Mouse (Mus musculus) embryonic facial prominence, embryonic 12.5 days (tissue): Measurements from ENCODE around the gene Cap1. TPM values are rescaled to one million over a fixed set of nuclear protein-coding genes. Genes with fewer than 3 reads are reported as not detected.

ENCODE experiments used
- ATAC-seq: fragments of 200-750 bp; cut with Nextera tagmentation; 2 replicates; pipeline ENCODE4 v1.8.0; 2017; ENCODE audit not compliant: insufficient number of reproducible peaks, insufficient read depth, low FRiP score, low TSS enrichment
- H3K27ac ChIP-seq: fragments of 300-500 bp; sonication (generic); 2 replicates; pipeline ENCODE4 v1.5.1; 2016; ENCODE audit warnings: mild to moderate bottlenecking
- H3K27me3 ChIP-seq: fragments of 300-500 bp; sonication (generic); 2 replicates; pipeline ENCODE4 v1.6.1; 2016; ENCODE audit warnings: mild to moderate bottlenecking, moderate library complexity
- H3K36me3 ChIP-seq: fragments of 300-500 bp; sonication (generic); 2 replicates; pipeline ENCODE4 v1.6.1; 2016; ENCODE audit warnings: mild to moderate bottlenecking
- H3K4me1 ChIP-seq: fragments of 300-500 bp; sonication (generic); 2 replicates; pipeline ENCODE4 v1.6.1; 2016
- H3K4me2 ChIP-seq: fragments of 300-500 bp; sonication (generic); replicated peaks from 2 replicates; pipeline ENCODE4 v1.6.1; 2016; ENCODE audit warnings: mild to moderate bottlenecking, moderate library complexity
- H3K4me3 ChIP-seq: fragments of 300-500 bp; sonication (generic); 2 replicates; pipeline ENCODE4 v1.5.1; 2016; ENCODE audit warnings: mild to moderate bottlenecking
- H3K9ac ChIP-seq: fragments of 300-500 bp; sonication (generic); 2 replicates; pipeline ENCODE4 v1.6.1; 2016; ENCODE audit warnings: mild to moderate bottlenecking, moderate library complexity
- H3K9me3 ChIP-seq: fragments of 300-500 bp; sonication (generic); 2 replicates; pipeline ENCODE4 v1.6.1; 2016; ENCODE audit warnings: mild to moderate bottlenecking, moderate library complexity
- WGBS: fragments of 180-500 bp; shearing (Covaris S2); methylation state at CpG from one replicate; pipeline ENCODE4 v1.1.7; 2016; 5-methylcytosine and 5-hydroxymethylcytosine counted together
- polyA plus RNA-seq: library from polyadenylated mRNA; unstranded; fragments of >200 nt; fragmentation: Nextera tagmentation; extraction: Ambion mirVana; gene quantifications from 2 replicates; pipeline ENCODE4 v1.2.1, GENCODE M21; 2016

Gene Cap1
- 51.0 and 52.3 TPM in 2 replicates for polyA plus RNA-seq

- H3K36me3 ChIP-seq, result no peaks in the 10 kb centered on the region
- no peaks in the 10 kb centered on the region for H3K27me3 ChIP-seq
- H3K9me3 ChIP-seq, result no peaks in the 10 kb centered on the region
- peak within 1 kb of the TSS; percentile 98 for H3K27ac ChIP-seq
- peak within 1 kb of the TSS; percentile 69 for H3K9ac ChIP-seq
- H3K4me1 ChIP-seq, result peaks cover 17% of the 10 kb centered on the region
- peak; percentile 97 for ATAC-seq
- under 1% methylated on average over 49 of the region's 49 CpGs for WGBS
- H3K4me3 ChIP-seq, result peak within 1 kb of the TSS; percentile 71
- peak within 1 kb of the TSS; percentile 70 for H3K4me2 ChIP-seq
These were observed at the start of gene Cap1 for GRCm38 (mm10) chr4:122885768-122886578. Gene Cap1, minus strand, starts transcription at chr4:122886056.

- H3K27me3 ChIP-seq, result no peaks in the 10 kb centered on the region
- H3K4me1 ChIP-seq, result no peaks in the 10 kb centered on the region
- no peaks in the 10 kb centered on the region for H3K9me3 ChIP-seq
- H3K36me3 ChIP-seq, result no peaks in the 10 kb centered on the region
- no peak overlapping the region for H3K4me3 ChIP-seq
- H3K9ac ChIP-seq, result no peak overlapping the region
- no peak overlapping the region for H3K4me2 ChIP-seq
- 43% methylated on average over 3 of the region's 3 CpGs for WGBS
- no peak for ATAC-seq
- H3K27ac ChIP-seq, result no peak overlapping the region
These were observed 48.0 kb upstream of the Cap1 start for GRCm38 (mm10) chr4:122933857-122934256.

- H3K9ac ChIP-seq, result no peak overlapping the region
- H3K4me1 ChIP-seq, result no peaks in the 10 kb centered on the region
- H3K27me3 ChIP-seq, result no peaks in the 10 kb centered on the region
- H3K27ac ChIP-seq, result no peak overlapping the region
- H3K36me3 ChIP-seq, result no peaks in the 10 kb centered on the region
- 72% methylated on average over 3 of the region's 3 CpGs for WGBS
- no peak overlapping the region for H3K4me3 ChIP-seq
- no peak overlapping the region for H3K4me2 ChIP-seq
- no peak for ATAC-seq
- no peaks in the 10 kb centered on the region for H3K9me3 ChIP-seq
These were observed 47.3 kb upstream of the Cap1 start for GRCm38 (mm10) chr4:122933051-122933591.

GRCm38 (mm10) chr4:122932239-122932978, 46.6 kb upstream of the Cap1 start:
- no peak overlapping the region for H3K4me2 ChIP-seq
- H3K9ac ChIP-seq, result no peak overlapping the region
- ATAC-seq, result no peak
- no peaks in the 10 kb centered on the region for H3K36me3 ChIP-seq
- no peaks in the 10 kb centered on the region for H3K27me3 ChIP-seq
- H3K4me3 ChIP-seq, result no peak overlapping the region
- no peaks in the 10 kb centered on the region for H3K4me1 ChIP-seq
- no peaks in the 10 kb centered on the region for H3K9me3 ChIP-seq
- 71% methylated on average over 8 of the region's 8 CpGs for WGBS
- no peak overlapping the region for H3K27ac ChIP-seq

GRCm38 (mm10) chr4:122930939-122931590, 45.2 kb upstream of the Cap1 start:
- no peak overlapping the region for H3K27ac ChIP-seq
- H3K27me3 ChIP-seq, result no peaks in the 10 kb centered on the region
- H3K9ac ChIP-seq, result no peak overlapping the region
- no peaks in the 10 kb centered on the region for H3K36me3 ChIP-seq
- no peak overlapping the region for H3K4me2 ChIP-seq
- 75% methylated on average over 2 of the region's 2 CpGs for WGBS
- no peak for ATAC-seq
- H3K9me3 ChIP-seq, result no peaks in the 10 kb centered on the region
- no peak overlapping the region for H3K4me3 ChIP-seq
- H3K4me1 ChIP-seq, result no peaks in the 10 kb centered on the region

GRCm38 (mm10) chr4:122923392-122924344, 37.8 kb upstream of the Cap1 start:
- no peaks in the 10 kb centered on the region for H3K27me3 ChIP-seq
- no peak overlapping the region for H3K4me3 ChIP-seq
- H3K9ac ChIP-seq, result no peak overlapping the region
- no peak overlapping the region for H3K4me2 ChIP-seq
- 84% methylated on average over 15 of the region's 15 CpGs for WGBS
- no peak for ATAC-seq
- H3K9me3 ChIP-seq, result no peaks in the 10 kb centered on the region
- H3K27ac ChIP-seq, result no peak overlapping the region
- no peaks in the 10 kb centered on the region for H3K4me1 ChIP-seq
- H3K36me3 ChIP-seq, result no peaks in the 10 kb centered on the region

- no peak overlapping the region for H3K9ac ChIP-seq
- H3K27ac ChIP-seq, result no peak overlapping the region
- H3K27me3 ChIP-seq, result no peaks in the 10 kb centered on the region
- WGBS, result 9% methylated on average over 1 of the region's 1 CpGs
- no peak for ATAC-seq
- H3K9me3 ChIP-seq, result no peaks in the 10 kb centered on the region
- H3K4me3 ChIP-seq, result no peak overlapping the region
- no peaks in the 10 kb centered on the region for H3K36me3 ChIP-seq
- H3K4me2 ChIP-seq, result no peak overlapping the region
- H3K4me1 ChIP-seq, result no peaks in the 10 kb centered on the region
These were observed 37.0 kb upstream of the Cap1 start for GRCm38 (mm10) chr4:122922841-122923240.

- H3K27ac ChIP-seq, result no peak overlapping the region
- H3K27me3 ChIP-seq, result no peaks in the 10 kb centered on the region
- 86% methylated on average over 4 of the region's 4 CpGs for WGBS
- peaks cover 6% of the 10 kb centered on the region; the same call in 1 of the 2 replicates for H3K9me3 ChIP-seq
- H3K4me2 ChIP-seq, result no peak overlapping the region
- no peak overlapping the region for H3K9ac ChIP-seq
- no peak for ATAC-seq
- no peaks in the 10 kb centered on the region for H3K4me1 ChIP-seq
- no peaks in the 10 kb centered on the region for H3K36me3 ChIP-seq
- no peak overlapping the region for H3K4me3 ChIP-seq
These were observed 30.1 kb upstream of the Cap1 start for GRCm38 (mm10) chr4:122915985-122916384.

- H3K36me3 ChIP-seq, result no peaks in the 10 kb centered on the region
- H3K9ac ChIP-seq, result no peak overlapping the region
- no peaks in the 10 kb centered on the region for H3K27me3 ChIP-seq
- H3K4me3 ChIP-seq, result no peak overlapping the region
- no peak for ATAC-seq
- H3K27ac ChIP-seq, result no peak overlapping the region
- 81% methylated on average over 7 of the region's 7 CpGs for WGBS
- no peak overlapping the region for H3K4me2 ChIP-seq
- no peaks in the 10 kb centered on the region for H3K4me1 ChIP-seq
- peaks cover 6% of the 10 kb centered on the region; the same call in 1 of the 2 replicates for H3K9me3 ChIP-seq
These were observed 28.3 kb upstream of the Cap1 start for GRCm38 (mm10) chr4:122914186-122914585.

GRCm38 (mm10) chr4:122912613-122913012, 26.8 kb upstream of the Cap1 start:
- Histone ChIP-seq H3K27me3 (no peaks in the 10 kb centered on the region), H3K27ac (no peak overlapping the region), H3K9ac (no peak overlapping the region), H3K4me1 (no peaks in the 10 kb centered on the region), H3K36me3 (no peaks in the 10 kb centered on the region), H3K9me3 (peaks cover 6% of the 10 kb centered on the region; the same call in 1 of the 2 replicates), H3K4me2 (no peak overlapping the region), H3K4me3 (no peak overlapping the region)
- 71% methylated on average over 5 of the region's 5 CpGs for WGBS
- no peak for ATAC-seq

- Histone ChIP-seq H3K36me3 (no peaks in the 10 kb centered on the region), H3K27ac (no peak overlapping the region), H3K27me3 (no peaks in the 10 kb centered on the region), H3K4me2 (no peak overlapping the region), H3K4me1 (no peaks in the 10 kb centered on the region), H3K9me3 (peaks cover 6% of the 10 kb centered on the region; the same call in 1 of the 2 replicates), H3K4me3 (no peak overlapping the region), H3K9ac (no peak overlapping the region)
- no peak for ATAC-seq
- 43% methylated on average over 6 of the region's 6 CpGs for WGBS
These were observed 24.7 kb upstream of the Cap1 start for GRCm38 (mm10) chr4:122910577-122910976.
